Mouse (Mus musculus): Measurements from ENCODE around the gene Gzmb. TPM values are rescaled to one million over a fixed set of nuclear protein-coding genes. Genes with fewer than 3 reads are reported as not detected.

Gene Gzmb
- total and polyA plus RNA-seq, 3 experiments: 1.1 to 42.7 (median 28.5) TPM

GRCm38 (mm10) chr14:56296786-56297185 lies 34.7 kb upstream of the Gzmb start:
- DNase-seq (ENCODE audit: low spot score): no peak
- TF ChIP-seq GATA1 (IDR thresholded peaks at IDR 0.05; ENCODE audit: borderline replicate concordance, low read length) (no peak), POLR2AphosphoS5 (IDR thresholded peaks at IDR 0.05; ENCODE audit: insufficient replicate concordance, low read depth, low read length) (no peak), TAL1 (conservative IDR thresholded peaks at IDR 0.05; ENCODE audit: low read depth, low read length) (no peak), GATA2 (IDR thresholded peaks at IDR 0.05; ENCODE audit: borderline replicate concordance, low read depth, low read length) (no peak), CTCF (IDR thresholded peaks at IDR 0.05; ENCODE audit: low read depth, low read length) (no peak)
- peaks cover 8% of the 10 kb centered on the region; the same call in 1 of the 2 replicates for H3K4me1 ChIP-seq (ENCODE audit: insufficient read depth, low read depth, low read length)
- no peaks in the 10 kb centered on the region for H3K36me3 ChIP-seq (replicated peaks)
- H3K27me3 ChIP-seq (ENCODE audit: insufficient read depth, low read length): peaks cover 17% of the 10 kb centered on the region
- no peak overlapping the region for H3K4me3 ChIP-seq (ENCODE audit: low read depth, low read length)
- no peak for ATAC-seq (ENCODE audit: extremely low read depth, insufficient number of reproducible peaks, low FRiP score, poor library complexity, severe bottlenecking)
- no peaks in the 10 kb centered on the region for H3K9me3 ChIP-seq (replicated peaks)

DNA sequence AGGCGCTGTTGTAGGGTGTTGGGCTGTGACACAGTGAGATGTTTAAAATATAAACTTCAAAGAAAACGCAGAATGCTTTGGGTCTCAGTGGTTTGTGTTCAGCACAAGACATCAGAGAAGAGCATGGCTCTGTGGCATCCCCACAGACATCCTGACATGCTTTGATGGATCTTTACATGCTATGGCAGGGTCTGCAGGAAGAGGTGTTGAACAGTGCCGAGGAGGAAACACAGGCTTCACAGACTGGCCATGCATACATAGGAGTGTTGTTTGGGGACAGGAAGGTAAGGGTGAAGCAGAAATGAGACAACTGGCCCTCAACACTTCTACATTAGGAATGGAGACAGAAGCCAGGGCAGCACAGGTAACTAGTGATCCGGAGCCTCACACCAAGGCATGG lies 34.0 kb upstream of the Gzmb start:
- TF ChIP-seq POLR2AphosphoS5 (IDR thresholded peaks at IDR 0.05; ENCODE audit: insufficient replicate concordance, low read depth, low read length) (no peak), GATA1 (IDR thresholded peaks at IDR 0.05; ENCODE audit: borderline replicate concordance, low read length) (no peak), CTCF (IDR thresholded peaks at IDR 0.05; ENCODE audit: low read depth, low read length) (no peak), GATA2 (IDR thresholded peaks at IDR 0.05; ENCODE audit: borderline replicate concordance, low read depth, low read length) (no peak), TAL1 (conservative IDR thresholded peaks at IDR 0.05; ENCODE audit: low read depth, low read length) (no peak)
- peaks cover 17% of the 10 kb centered on the region for H3K27me3 ChIP-seq (ENCODE audit: insufficient read depth, low read length)
- no peaks in the 10 kb centered on the region for H3K9me3 ChIP-seq (replicated peaks)
- no peaks in the 10 kb centered on the region for H3K36me3 ChIP-seq (replicated peaks)
- ATAC-seq (ENCODE audit: extremely low read depth, insufficient number of reproducible peaks, low FRiP score, poor library complexity, severe bottlenecking) (no peak), DNase-seq (ENCODE audit: low spot score) (no peak)
- peaks cover 8% of the 10 kb centered on the region; the same call in 1 of the 2 replicates for H3K4me1 ChIP-seq (ENCODE audit: insufficient read depth, low read depth, low read length)
- no peak overlapping the region for H3K4me3 ChIP-seq (ENCODE audit: low read depth, low read length)

DNA sequence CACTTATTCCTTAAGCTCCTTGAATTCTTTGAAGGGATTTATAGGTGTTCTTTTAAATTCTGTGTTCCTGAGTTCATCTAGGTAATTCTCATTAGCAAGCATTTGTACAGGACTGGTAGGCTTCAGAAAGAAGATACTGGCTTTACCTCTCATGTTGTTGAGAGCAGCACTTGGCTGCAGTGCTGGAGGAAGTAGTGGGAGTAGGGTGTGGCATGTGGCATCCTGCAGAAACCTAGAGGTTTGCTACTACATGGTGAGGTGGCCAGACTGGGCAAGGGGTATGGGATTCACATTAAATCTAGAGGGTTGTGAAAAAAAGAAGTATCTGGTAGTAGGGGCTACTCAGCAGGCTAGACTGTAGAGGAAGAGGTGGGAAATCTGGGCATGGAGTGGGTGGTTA lies 31.1 kb upstream of the Gzmb start:
- Histone ChIP-seq H3K9me3 (replicated peaks) (no peaks in the 10 kb centered on the region), H3K4me1 (ENCODE audit: insufficient read depth, low read depth, low read length) (peaks cover 5% of the 10 kb centered on the region; the same call in 1 of the 2 replicates), H3K4me3 (ENCODE audit: low read depth, low read length) (no peak overlapping the region), H3K36me3 (replicated peaks) (no peaks in the 10 kb centered on the region), H3K27me3 (ENCODE audit: insufficient read depth, low read length) (peaks cover 19% of the 10 kb centered on the region)
- ATAC-seq (ENCODE audit: extremely low read depth, insufficient number of reproducible peaks, low FRiP score, poor library complexity, severe bottlenecking) (no peak), DNase-seq (ENCODE audit: low spot score) (no peak)
- no peak for TF ChIP-seq CTCF (IDR thresholded peaks at IDR 0.05; ENCODE audit: low read depth, low read length)
- no peak for TF ChIP-seq GATA1 (IDR thresholded peaks at IDR 0.05; ENCODE audit: borderline replicate concordance, low read length)
- no peak for TF ChIP-seq POLR2AphosphoS5 (IDR thresholded peaks at IDR 0.05; ENCODE audit: insufficient replicate concordance, low read depth, low read length)
- no peak for TF ChIP-seq TAL1 (conservative IDR thresholded peaks at IDR 0.05; ENCODE audit: low read depth, low read length)
- no peak for TF ChIP-seq GATA2 (IDR thresholded peaks at IDR 0.05; ENCODE audit: borderline replicate concordance, low read depth, low read length)

- no peaks in the 10 kb centered on the region for H3K9me3 ChIP-seq (replicated peaks)
- no peaks in the 10 kb centered on the region; the same call in 1 of the 2 replicates for H3K4me1 ChIP-seq (ENCODE audit: insufficient read depth, low read depth, low read length)
- ATAC-seq (ENCODE audit: extremely low read depth, insufficient number of reproducible peaks, low FRiP score, poor library complexity, severe bottlenecking) (no peak), DNase-seq (ENCODE audit: low spot score) (no peak)
- peaks cover 26% of the 10 kb centered on the region for H3K27me3 ChIP-seq (ENCODE audit: insufficient read depth, low read length)
- no peaks in the 10 kb centered on the region for H3K36me3 ChIP-seq (replicated peaks)
- TF ChIP-seq CTCF (IDR thresholded peaks at IDR 0.05; ENCODE audit: low read depth, low read length) (no peak), GATA2 (IDR thresholded peaks at IDR 0.05; ENCODE audit: borderline replicate concordance, low read depth, low read length) (no peak), GATA1 (IDR thresholded peaks at IDR 0.05; ENCODE audit: borderline replicate concordance, low read length) (no peak), TAL1 (conservative IDR thresholded peaks at IDR 0.05; ENCODE audit: low read depth, low read length) (no peak), POLR2AphosphoS5 (IDR thresholded peaks at IDR 0.05; ENCODE audit: insufficient replicate concordance, low read depth, low read length) (no peak)
- H3K4me3 ChIP-seq (ENCODE audit: low read depth, low read length): no peak overlapping the region
Observed at GRCm38 (mm10) chr14:56288651-56289050, 26.6 kb upstream of the Gzmb start.

DNA sequence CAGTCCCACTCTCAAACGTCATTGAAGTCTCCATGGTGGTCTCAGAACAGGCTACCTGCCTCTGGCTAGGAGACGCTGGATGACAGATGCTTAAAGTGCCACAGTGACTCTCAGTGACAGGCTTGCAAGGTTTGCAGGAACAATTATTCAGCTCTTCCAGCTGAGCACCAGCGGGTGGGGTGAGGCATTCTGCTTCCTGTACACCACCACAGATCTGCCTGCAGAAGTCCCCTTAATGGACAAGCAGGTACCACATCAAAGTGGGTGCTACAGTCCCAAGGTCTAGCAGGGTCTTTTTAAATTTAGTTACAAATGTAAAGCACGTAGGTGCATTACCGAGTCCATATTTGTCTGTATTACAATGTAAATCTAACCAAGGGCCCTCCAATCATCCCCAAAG lies 25.7 kb upstream of the Gzmb start:
- no peaks in the 10 kb centered on the region for H3K9me3 ChIP-seq (replicated peaks)
- no peaks in the 10 kb centered on the region for H3K36me3 ChIP-seq (replicated peaks)
- no peak overlapping the region for H3K4me3 ChIP-seq (ENCODE audit: low read depth, low read length)
- peaks cover 25% of the 10 kb centered on the region for H3K27me3 ChIP-seq (ENCODE audit: insufficient read depth, low read length)
- no peak for ATAC-seq (ENCODE audit: extremely low read depth, insufficient number of reproducible peaks, low FRiP score, poor library complexity, severe bottlenecking)
- no peaks in the 10 kb centered on the region; the same call in 1 of the 2 replicates for H3K4me1 ChIP-seq (ENCODE audit: insufficient read depth, low read depth, low read length)
- DNase-seq (ENCODE audit: low spot score): no peak
- TF ChIP-seq POLR2AphosphoS5 (IDR thresholded peaks at IDR 0.05; ENCODE audit: insufficient replicate concordance, low read depth, low read length): no peak

- H3K4me3 ChIP-seq (ENCODE audit: low read depth, low read length): no peak overlapping the region
- DNase-seq (ENCODE audit: low spot score) (no peak), ATAC-seq (ENCODE audit: extremely low read depth, insufficient number of reproducible peaks, low FRiP score, poor library complexity, severe bottlenecking) (no peak)
- H3K27me3 ChIP-seq (ENCODE audit: insufficient read depth, low read length): peaks cover 31% of the 10 kb centered on the region
- no peaks in the 10 kb centered on the region for H3K9me3 ChIP-seq (replicated peaks)
- H3K4me1 ChIP-seq (ENCODE audit: insufficient read depth, low read depth, low read length): peaks cover 5% of the 10 kb centered on the region; the same call in 1 of the 2 replicates
- no peaks in the 10 kb centered on the region for H3K36me3 ChIP-seq (replicated peaks)
- TF ChIP-seq TAL1 (conservative IDR thresholded peaks at IDR 0.05; ENCODE audit: low read depth, low read length) (no peak), POLR2AphosphoS5 (IDR thresholded peaks at IDR 0.05; ENCODE audit: insufficient replicate concordance, low read depth, low read length) (no peak), GATA1 (IDR thresholded peaks at IDR 0.05; ENCODE audit: borderline replicate concordance, low read length) (no peak), CTCF (IDR thresholded peaks at IDR 0.05; ENCODE audit: low read depth, low read length) (no peak), GATA2 (IDR thresholded peaks at IDR 0.05; ENCODE audit: borderline replicate concordance, low read depth, low read length) (no peak)
Observed at GRCm38 (mm10) chr14:56284356-56285325, 22.6 kb upstream of the Gzmb start.
